Mouse (Mus musculus) heart, adult 8-10 months (tissue): ENCODE measurements around the gene Rasgef1b. TPM values are rescaled to one million over a fixed set of nuclear protein-coding genes. Genes with fewer than 3 reads are reported as not detected.

Source experiments
- DNase-seq: peaks from one replicate; pipeline ENCODE4 v3.0.0; 2022; ENCODE audit warnings: low spot score
- total RNA-seq, 4 experiments: library from RNA; stranded (reverse); gene quantifications; 2 replicates each; pipeline ENCODE4 v1.2.4; 2022

The Rasgef1b gene
- total RNA-seq, 4 experiments from 2014 or later: 6.4 to 12.0 (median 9.1) TPM

- no peak for DNase-seq
Measured at GRCm38 (mm10) chr5:99258003-99258500, 470.8 kb downstream of the Rasgef1b start.

- peak; percentile 93 for DNase-seq
Measured at GRCm38 (mm10) chr5:99252203-99253135, 476.4 kb downstream of the Rasgef1b start.

- peak; percentile 66 for DNase-seq
Measured at GRCm38 (mm10) chr5:99251379-99252202, 477.3 kb downstream of the Rasgef1b start.

- DNase-seq: no peak
Measured at GRCm38 (mm10) chr5:99250820-99251219, 478.0 kb downstream of the Rasgef1b start.

GRCm38 (mm10) chr5:99248501-99248900 lies 480.4 kb downstream of the Rasgef1b start:
- peak; percentile 97 for DNase-seq

GRCm38 (mm10) chr5:99247915-99248314 lies 480.9 kb downstream of the Rasgef1b start:
- no peak for DNase-seq

- DNase-seq: no peak
Measured at GRCm38 (mm10) chr5:99247441-99247840, 481.4 kb downstream of the Rasgef1b start.

- DNase-seq: no peak
Measured at GRCm38 (mm10) chr5:99246972-99247371, 481.9 kb downstream of the Rasgef1b start.

- no peak for DNase-seq
Measured at GRCm38 (mm10) chr5:99241988-99242740, 486.7 kb downstream of the Rasgef1b start.

- no peak for DNase-seq
Measured at GRCm38 (mm10) chr5:99240501-99240900, 488.4 kb downstream of the Rasgef1b start.

- peak; percentile 21 for DNase-seq
Measured at GRCm38 (mm10) chr5:99239677-99240076, 489.2 kb downstream of the Rasgef1b start.

GRCm38 (mm10) chr5:99238150-99238549 lies 490.7 kb downstream of the Rasgef1b start:
- no peak for DNase-seq

GRCm38 (mm10) chr5:99236888-99237752 lies 491.7 kb downstream of the Rasgef1b start:
- DNase-seq: no peak

GRCm38 (mm10) chr5:99236431-99236830 lies 492.4 kb downstream of the Rasgef1b start:
- no peak for DNase-seq

- DNase-seq: no peak
Measured at GRCm38 (mm10) chr5:99234275-99234674, 494.6 kb downstream of the Rasgef1b start.

GRCm38 (mm10) chr5:99233176-99233575 lies 495.7 kb downstream of the Rasgef1b start:
- DNase-seq: peak; percentile 41

- DNase-seq: no peak
Measured at GRCm38 (mm10) chr5:99232410-99232809, 496.5 kb downstream of the Rasgef1b start.

- DNase-seq: no peak
Measured at GRCm38 (mm10) chr5:99230476-99230875, 498.4 kb downstream of the Rasgef1b start.

GRCm38 (mm10) chr5:99227361-99227760 lies 501.5 kb downstream of the Rasgef1b start:
- no peak for DNase-seq

GRCm38 (mm10) chr5:99224571-99225011 lies 504.3 kb downstream of the Rasgef1b start:
- no peak for DNase-seq
